In the genomic region with DNA sequence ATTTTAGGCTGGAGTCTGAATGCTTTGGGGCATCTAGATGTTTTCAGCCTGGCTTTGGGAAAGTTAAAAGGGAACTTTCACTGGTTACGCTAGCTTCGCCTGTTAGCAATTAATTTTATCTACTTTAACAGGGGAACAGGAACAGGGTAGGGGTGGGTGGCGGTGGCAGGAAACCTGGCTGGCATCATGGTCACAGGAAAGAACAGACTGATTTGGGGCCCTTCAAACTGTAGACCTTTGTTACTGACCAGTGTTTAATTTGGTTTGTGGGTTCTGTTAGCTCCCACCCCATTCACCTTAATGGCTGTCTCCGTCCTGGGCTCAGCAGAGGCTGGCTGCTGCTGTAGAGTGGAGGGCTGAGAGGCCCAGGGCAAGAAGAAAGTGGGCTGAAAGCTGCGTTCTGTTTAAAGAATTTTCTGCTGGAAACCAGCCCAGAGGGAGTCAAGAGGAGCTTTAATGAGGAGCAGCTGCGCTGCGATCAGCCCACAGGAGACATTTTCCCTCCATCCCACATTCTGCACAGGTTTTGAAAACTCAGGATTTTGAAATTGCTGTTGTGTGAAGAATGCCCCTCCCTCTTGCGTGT, we compare ENCODE assay signal across 8 mouse cellular contexts. TPM values are rescaled to one million over a fixed set of nuclear protein-coding genes. Genes with fewer than 3 reads are reported as not detected.
DNase-seq lines count a peak whose midpoint lies in the region; ATAC-seq and TF ChIP-seq lines count a peak whose summit lies in the region.

No protein-coding gene starts in this region.

- peak overlapping the region; percentile 85 for H3K27ac ChIP-seq in hindbrain, embryonic 12.5 days
- peak overlapping the region; percentile 98 for H3K27ac ChIP-seq in limb, embryonic 12.5 days
- peak overlapping the region; percentile 51 for H3K27ac ChIP-seq in midbrain, embryonic 11.5 days (ENCODE audit: low read depth, low read length)
- peak overlapping the region; percentile 78 for H3K27ac ChIP-seq in stomach, postnatal 0 days (replicated peaks)

- no peaks in the 10 kb centered on the region for H3K9me3 ChIP-seq in hindbrain, embryonic 12.5 days (replicated peaks)
- no peaks in the 10 kb centered on the region for H3K9me3 ChIP-seq in limb, embryonic 12.5 days
- H3K9me3 ChIP-seq in midbrain, embryonic 11.5 days (ENCODE audit: control insufficient read depth, low read length) = no peaks in the 10 kb centered on the region
- no peaks in the 10 kb centered on the region for H3K9me3 ChIP-seq in stomach, postnatal 0 days (ENCODE audit: control insufficient read depth, low read length)

- H3K9ac ChIP-seq in hindbrain, embryonic 12.5 days = 0 out of 2 replicates have a peak overlapping the region, but pooled peaks have one; percentile 32
- H3K9ac ChIP-seq in limb, embryonic 12.5 days (replicated peaks) = no peak overlapping the region
- peak overlapping the region; percentile 6; the same call in 1 of the 2 replicates for H3K9ac ChIP-seq in midbrain, embryonic 11.5 days (ENCODE audit: low read length)
- no peak overlapping the region for H3K9ac ChIP-seq in stomach, postnatal 0 days (ENCODE audit: low read length)

- H3K79me2 ChIP-seq in C2C12 (ENCODE audit: control insufficient read depth, insufficient read depth) = peaks cover 100% of the 10 kb centered on the region

- H3K4me2 ChIP-seq in hindbrain, embryonic 12.5 days (replicated peaks) = peak overlapping the region; percentile 11; the same call in 1 of the 2 replicates
- H3K4me2 ChIP-seq in limb, embryonic 12.5 days = peak overlapping the region; percentile 38
- H3K4me2 ChIP-seq in midbrain, embryonic 11.5 days = no peak overlapping the region
- peak overlapping the region; percentile 26 for H3K4me2 ChIP-seq in stomach, postnatal 0 days (replicated peaks; ENCODE audit: low read depth)

- peaks cover 83% of the 10 kb centered on the region for H3K79me3 ChIP-seq in C2C12 (ENCODE audit: low read depth)

- peaks cover 18% of the 10 kb centered on the region for H3K36me3 ChIP-seq in C2C12 (ENCODE audit: control insufficient read depth, insufficient read depth)
- H3K36me3 ChIP-seq in hindbrain, embryonic 12.5 days = no peaks in the 10 kb centered on the region
- H3K36me3 ChIP-seq in limb, embryonic 12.5 days = peaks cover 11% of the 10 kb centered on the region
- no peaks in the 10 kb centered on the region for H3K36me3 ChIP-seq in midbrain, embryonic 11.5 days (ENCODE audit: control insufficient read depth, insufficient read depth, low read length)
- H3K36me3 ChIP-seq in stomach, postnatal 0 days (ENCODE audit: control insufficient read depth, insufficient read depth, low read length) = no peaks in the 10 kb centered on the region

- H3K4me3 ChIP-seq in C2C12 (ENCODE audit: insufficient read depth, poor library complexity, severe bottlenecking) = no peak overlapping the region
- H3K4me3 ChIP-seq in hindbrain, embryonic 12.5 days = no peak overlapping the region
- H3K4me3 ChIP-seq in limb, embryonic 12.5 days (replicated peaks) = no peak overlapping the region
- no peak overlapping the region for H3K4me3 ChIP-seq in midbrain, embryonic 11.5 days (ENCODE audit: low read depth, low read length)
- H3K4me3 ChIP-seq in stomach, postnatal 0 days (ENCODE audit: low read depth, low read length) = no peak overlapping the region

- H3K27me3 ChIP-seq in C2C12 (ENCODE audit: control insufficient read depth, insufficient read depth, insufficient read length) = no peaks in the 10 kb centered on the region
- no peaks in the 10 kb centered on the region for H3K27me3 ChIP-seq in hindbrain, embryonic 12.5 days
- no peaks in the 10 kb centered on the region for H3K27me3 ChIP-seq in limb, embryonic 12.5 days
- no peaks in the 10 kb centered on the region; the same call in 1 of the 2 replicates for H3K27me3 ChIP-seq in midbrain, embryonic 11.5 days (ENCODE audit: control insufficient read depth, insufficient read depth, low read length)
- no peaks in the 10 kb centered on the region for H3K27me3 ChIP-seq in stomach, postnatal 0 days (ENCODE audit: control insufficient read depth, insufficient read depth, low read length)

- ATAC-seq in hindbrain, embryonic 12.5 days (ENCODE audit: low FRiP score) = peak; percentile 64
- ATAC-seq in limb, embryonic 12.5 days (ENCODE audit: insufficient number of reproducible peaks, insufficient read depth, low FRiP score, low TSS enrichment, low read depth) = peak; percentile 67
- 0 out of 2 replicates have a peak, but pooled peaks have one; percentile 27 for ATAC-seq in midbrain, embryonic 11.5 days (ENCODE audit: low FRiP score)
- ATAC-seq in stomach, postnatal 0 days (ENCODE audit: low FRiP score, low TSS enrichment) = peak; percentile 75; the same call in 1 of the 2 replicates

- DNase-seq in brain, adult 2 months (ENCODE audit: low read depth, low spot score) = peak; percentile 86
- peak; percentile 33 to 51 for DNase-seq in frontal cortex, postnatal 36 days (ENCODE audit: low spot score in 2 of 2)
- peak; percentile 86 for DNase-seq in midbrain, embryonic 11.5 days (ENCODE audit: low spot score, missing footprints)
- no peak for DNase-seq in stomach, postnatal 0 days (ENCODE audit: low spot score)
- no peak for DNase-seq in thymus, postnatal 10 days (ENCODE audit: low spot score in 2 of 2)

- H3K4me1 ChIP-seq in hindbrain, embryonic 12.5 days = peaks cover 46% of the 10 kb centered on the region
- peaks cover 99% of the 10 kb centered on the region for H3K4me1 ChIP-seq in limb, embryonic 12.5 days (replicated peaks)
- H3K4me1 ChIP-seq in midbrain, embryonic 11.5 days (ENCODE audit: control insufficient read depth, insufficient read depth, low read length) = peaks cover 28% of the 10 kb centered on the region
- H3K4me1 ChIP-seq in stomach, postnatal 0 days (replicated peaks; ENCODE audit: control insufficient read depth, insufficient read depth) = peaks cover 14% of the 10 kb centered on the region

- TF ChIP-seq EP300 in stomach, postnatal 0 days (optimal IDR thresholded peaks at IDR 0.05) = no peak

- no peak overlapping the region for H3ac ChIP-seq in C2C12 (ENCODE audit: control insufficient read depth, insufficient read length, low read depth)

- TF ChIP-seq CTCF in C2C12 (IDR thresholded peaks at IDR 0.05; ENCODE audit: control insufficient read depth, insufficient read depth, insufficient read length) = no peak
- TF ChIP-seq CTCF in stomach, postnatal 0 days (IDR thresholded peaks at IDR 0.05; ENCODE audit: low read depth) = no peak

- WGBS in hindbrain, embryonic 12.5 days = 38% methylated on average over 8 of the region's 8 CpGs
- 9% methylated on average over 8 of the region's 8 CpGs for WGBS in limb, embryonic 12.5 days
- 53% methylated on average over 8 of the region's 8 CpGs for WGBS in midbrain, embryonic 11.5 days
- 25% methylated on average over 8 of the region's 8 CpGs for WGBS in stomach, postnatal 0 days

TF ChIP-seq in C2C12, 6 proteins besides CTCF, POLR2A, EP300 and RAD21:
- TF ChIP-seq MYOD1 (IDR thresholded peaks at IDR 0.05; ENCODE audit: control insufficient read depth, insufficient read length, low read depth) (peak; percentile 56), CEBPB (IDR thresholded peaks at IDR 0.05; ENCODE audit: low read depth) (no peak)

RNA-seq across cellular contexts. Expression of gene Notch2, which starts 50.0 kb away (rescaled TPM):
- 15.6 TPM for polyA plus RNA-seq in C2C12 (2012; fragmentation: generic; extraction: Trizol)
- polyA plus RNA-seq in hindbrain, embryonic 12.5 days (2016; fragmentation: Nextera tagmentation; extraction: Ambion mirVana) = 26.5 and 30.1 TPM in 2 replicates
- polyA plus RNA-seq in limb, embryonic 12.5 days (2016; fragmentation: Nextera tagmentation; extraction: Ambion mirVana) = 35.7 and 41.6 TPM in 2 replicates
- 17.0 and 17.6 TPM in 2 replicates for polyA plus RNA-seq in midbrain, embryonic 11.5 days (2014; fragmentation: Nextera tagmentation; extraction: Ambion mirVana)
- polyA plus RNA-seq in stomach, postnatal 0 days (2015; fragmentation: Nextera tagmentation; extraction: Ambion mirVana) = 10.6 TPM in 2 replicates

Comparison
In these comparisons a context has a peak if more than half of its experiments do, and no peak if none do; other contexts are left out.
1. DNase-seq: peak in brain, adult 2 months (single experiment), frontal cortex, postnatal 36 days (2 of 2) and midbrain, embryonic 11.5 days (single experiment); none in stomach, postnatal 0 days (single experiment) and thymus, postnatal 10 days (0 of 2).
2. H3K9ac ChIP-seq: peak in hindbrain, embryonic 12.5 days (single experiment) and midbrain, embryonic 11.5 days (single experiment); none in limb, embryonic 12.5 days (single experiment) and stomach, postnatal 0 days (single experiment).
3. Peak in every context shown above with its lines, with median percentiles within 50 percentile points of each other: ATAC-seq and H3K27ac ChIP-seq.